Mouse (Mus musculus) forebrain, embryonic 14.5 days (tissue): Measurements from ENCODE around the gene Npm3. TPM values are rescaled to one million over a fixed set of nuclear protein-coding genes. Genes with fewer than 3 reads are reported as not detected.

ENCODE experiments used
- ATAC-seq: fragments of 200-750 bp; cut with Nextera tagmentation; 2 replicates; pipeline ENCODE4 v1.8.0; 2017; ENCODE audit warnings: mild to moderate bottlenecking, moderate library complexity
- DNase-seq: peaks from one replicate; pipeline ENCODE4 v3.0.0-alpha.2; 2015; ENCODE audit warnings: low spot score
- H3K27ac ChIP-seq: fragments of 300-500 bp; sonication (generic); 2 replicates; pipeline ENCODE4 v1.5.1; 2014; ENCODE audit warnings: low read depth, mild to moderate bottlenecking, control low read depth, low read length, moderate library complexity
- H3K27me3 ChIP-seq: fragments of 300-500 bp; sonication (generic); replicated peaks from 2 replicates; pipeline ENCODE4 v1.6.1; 2014; ENCODE audit warnings: low read length, control low read depth, mixed read lengths; ENCODE audit not compliant: control insufficient read depth, insufficient read depth
- H3K36me3 ChIP-seq: fragments of 300-500 bp; sonication (generic); 2 replicates; pipeline ENCODE4 v1.6.1; 2014; ENCODE audit warnings: low read length, control low read depth; ENCODE audit not compliant: control insufficient read depth, insufficient read depth
- H3K4me1 ChIP-seq: fragments of 300-500 bp; sonication (generic); 2 replicates; pipeline ENCODE4 v1.6.1; 2014; ENCODE audit warnings: antibody characterized with exemption, low read length, control low read depth; ENCODE audit not compliant: control insufficient read depth, insufficient read depth
- H3K4me2 ChIP-seq: fragments of 300-500 bp; sonication (generic); 2 replicates; pipeline ENCODE4 v1.6.1; 2014; ENCODE audit warnings: mild to moderate bottlenecking, control low read depth, low read length
- H3K4me3 ChIP-seq: fragments of 300-500 bp; sonication (generic); 2 replicates; pipeline ENCODE4 v1.5.1; 2014; ENCODE audit warnings: low read depth, low read length, control low read depth
- H3K9ac ChIP-seq: fragments of 300-500 bp; sonication (generic); 2 replicates; pipeline ENCODE4 v1.6.1; 2014; ENCODE audit warnings: mild to moderate bottlenecking, low read length, control low read depth, moderate library complexity
- H3K9me3 ChIP-seq: fragments of 300-500 bp; sonication (generic); replicated peaks from 2 replicates; pipeline ENCODE4 v1.6.1; 2016; ENCODE audit warnings: low read length, control low read depth, mixed read lengths; ENCODE audit not compliant: control insufficient read depth
- WGBS: fragments of 180-500 bp; shearing (Covaris S2); extraction: QIAGEN DNeasy Blood & Tissue Kit; methylation state at CpG from one replicate; pipeline ENCODE4 v1.1.7; 2014; 5-methylcytosine and 5-hydroxymethylcytosine counted together
- polyA plus RNA-seq: library from polyadenylated mRNA; unstranded; fragments of >200 nt; fragmentation: Nextera tagmentation; extraction: Ambion mirVana; gene quantifications from 2 replicates; pipeline ENCODE4 v1.2.1, GENCODE M21; 2014

Npm3 gene
- polyA plus RNA-seq, 1 experiment from 2014 or later: 12.7 TPM

GRCm38 (mm10) chr19:45746153-45747020 is 3.0 kb downstream of the Npm3 start:
- ATAC-seq (no peak), DNase-seq (peak; percentile 74)
- H3K9me3 ChIP-seq: no peaks in the 10 kb centered on the region
- no peak overlapping the region for H3K27ac ChIP-seq
- peaks cover 6% of the 10 kb centered on the region for H3K4me1 ChIP-seq
- H3K27me3 ChIP-seq: peaks cover 44% of the 10 kb centered on the region
- WGBS: 12% methylated on average over 29 of the region's 29 CpGs
- H3K4me2 ChIP-seq: no peak overlapping the region
- H3K4me3 ChIP-seq: no peak overlapping the region
- no peak overlapping the region for H3K9ac ChIP-seq
- H3K36me3 ChIP-seq: peaks cover 4% of the 10 kb centered on the region

- no peak overlapping the region for H3K4me2 ChIP-seq
- H3K9me3 ChIP-seq: no peaks in the 10 kb centered on the region
- peaks cover 6% of the 10 kb centered on the region for H3K4me1 ChIP-seq
- WGBS: 2% methylated on average over 32 of the region's 32 CpGs
- DNase-seq: no peak
- H3K27me3 ChIP-seq: peaks cover 52% of the 10 kb centered on the region
- H3K4me3 ChIP-seq: no peak overlapping the region
- H3K27ac ChIP-seq: no peak overlapping the region
- no peak overlapping the region for H3K9ac ChIP-seq
- H3K36me3 ChIP-seq: peaks cover 1% of the 10 kb centered on the region; the same call in 1 of the 2 replicates
- ATAC-seq: no peak
Measured at GRCm38 (mm10) chr19:45745344-45746152, 3.8 kb downstream of the Npm3 start.

GRCm38 (mm10) chr19:45743619-45744018 is 5.8 kb downstream of the Npm3 start:
- WGBS: 13% methylated on average over 7 of the region's 7 CpGs
- Histone ChIP-seq H3K9ac (no peak overlapping the region), H3K27me3 (peaks cover 70% of the 10 kb centered on the region), H3K36me3 (no peaks in the 10 kb centered on the region), H3K4me3 (0 out of 2 replicates have a peak overlapping the region, but pooled peaks have one; percentile 31), H3K4me2 (no peak overlapping the region), H3K9me3 (no peaks in the 10 kb centered on the region), H3K27ac (no peak overlapping the region), H3K4me1 (peaks cover 6% of the 10 kb centered on the region)
- ATAC-seq: no peak
- DNase-seq: no peak

GRCm38 (mm10) chr19:45742984-45743575 is 6.3 kb downstream of the Npm3 start:
- Histone ChIP-seq H3K4me1 (peaks cover 6% of the 10 kb centered on the region), H3K9ac (0 out of 2 replicates have a peak overlapping the region, but pooled peaks have one; percentile 25), H3K4me2 (peak overlapping the region; percentile 68), H3K9me3 (no peaks in the 10 kb centered on the region), H3K27ac (no peak overlapping the region), H3K27me3 (peaks cover 75% of the 10 kb centered on the region), H3K36me3 (no peaks in the 10 kb centered on the region), H3K4me3 (peak overlapping the region; percentile 31)
- DNase-seq: no peak
- 2% methylated on average over 22 of the region's 44 CpGs for WGBS
- no peak for ATAC-seq

GRCm38 (mm10) chr19:45742218-45742983 is 7.0 kb downstream of the Npm3 start, which contains the start of gene Fgf8:
Gene Fgf8 (minus strand): TSS chr19:45742915.
- ATAC-seq (no peak), DNase-seq (no peak)
- peaks cover 7% of the 10 kb centered on the region for H3K4me1 ChIP-seq
- H3K27me3 ChIP-seq: peaks cover 82% of the 10 kb centered on the region
- peak within 1 kb of the TSS; percentile 31 for H3K4me3 ChIP-seq
- H3K36me3 ChIP-seq: no peaks in the 10 kb centered on the region
- WGBS: under 1% methylated on average over 63 of the region's 68 CpGs
- no peak within 1 kb of the TSS for H3K27ac ChIP-seq
- peak within 1 kb of the TSS; percentile 68 for H3K4me2 ChIP-seq
- no peaks in the 10 kb centered on the region for H3K9me3 ChIP-seq
- H3K9ac ChIP-seq: peak within 1 kb of the TSS; percentile 48

- DNase-seq: no peak
- no peak overlapping the region for H3K4me2 ChIP-seq
- H3K4me3 ChIP-seq: peak overlapping the region; percentile 31
- peaks cover 14% of the 10 kb centered on the region for H3K4me1 ChIP-seq
- H3K36me3 ChIP-seq: no peaks in the 10 kb centered on the region
- H3K9ac ChIP-seq: no peak overlapping the region
- no peak for ATAC-seq
- no peaks in the 10 kb centered on the region for H3K9me3 ChIP-seq
- under 1% methylated on average over 45 of the region's 45 CpGs for WGBS
- no peak overlapping the region for H3K27ac ChIP-seq
- H3K27me3 ChIP-seq: peaks cover 89% of the 10 kb centered on the region
Measured at GRCm38 (mm10) chr19:45741431-45742217, 7.8 kb downstream of the Npm3 start.

- Histone ChIP-seq H3K4me3 (no peak overlapping the region), H3K27ac (no peak overlapping the region), H3K4me1 (peaks cover 14% of the 10 kb centered on the region), H3K9ac (no peak overlapping the region), H3K27me3 (peaks cover 93% of the 10 kb centered on the region), H3K4me2 (no peak overlapping the region), H3K36me3 (no peaks in the 10 kb centered on the region), H3K9me3 (no peaks in the 10 kb centered on the region)
- 4% methylated on average over 7 of the region's 7 CpGs for WGBS
- ATAC-seq (no peak), DNase-seq (no peak)
Measured at GRCm38 (mm10) chr19:45740817-45741216, 8.6 kb downstream of the Npm3 start.
